Mouse (Mus musculus) MEL-GATA-1-ER (cell line): ENCODE data around the gene Gmeb1.

Experiments used
- DNase-seq: peaks from one replicate; pipeline ENCODE4 v3.0.0-alpha.2; 2012; ENCODE audit warnings: low read depth; ENCODE audit errors: extremely low read depth

Gene Gmeb1

DNA sequence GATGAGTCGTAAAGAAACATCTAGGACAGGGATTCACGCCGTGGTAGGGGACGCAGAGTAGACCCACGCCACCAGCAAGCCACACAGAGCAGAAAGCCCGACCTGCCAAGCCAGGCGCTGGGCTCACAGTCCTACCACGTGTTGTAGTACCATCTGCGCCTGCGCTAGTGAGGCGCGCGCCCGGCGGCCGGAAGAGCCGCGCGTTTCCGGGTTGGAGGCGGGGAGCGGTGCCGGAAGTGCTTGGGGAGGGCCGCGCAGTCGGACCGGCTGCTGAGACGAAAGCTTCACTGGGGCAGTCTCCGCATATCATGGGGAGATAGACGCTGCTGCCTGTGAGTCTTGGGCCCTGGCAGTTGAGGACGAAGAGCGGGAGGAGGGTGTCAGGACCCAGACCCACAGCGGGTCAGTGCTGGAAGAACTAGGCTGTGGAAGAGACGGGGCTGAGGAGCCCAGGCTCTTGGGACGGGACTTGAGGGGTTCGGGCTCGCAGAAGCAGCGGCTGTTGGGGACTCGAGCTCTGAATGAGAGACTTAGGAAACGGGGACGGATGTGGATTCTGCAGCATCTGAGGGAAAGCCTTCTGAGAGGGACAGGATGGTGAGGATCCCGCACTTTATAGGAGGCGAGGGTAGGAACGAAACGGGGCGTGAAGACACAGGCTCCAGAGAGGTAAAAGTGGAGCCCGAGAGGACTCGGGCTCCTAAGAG, 12.9 kb upstream of the Gmeb1 start, which contains the start of gene Taf12:
Gene Taf12 (plus strand): TSS at position 220 of the 707 bp plus-strand sequence.
- DNase-seq = peak; percentile 85

GRCm38 (mm10) chr4:132273166-132273565, 11.8 kb upstream of the Gmeb1 start:
- DNase-seq = no peak

DNA sequence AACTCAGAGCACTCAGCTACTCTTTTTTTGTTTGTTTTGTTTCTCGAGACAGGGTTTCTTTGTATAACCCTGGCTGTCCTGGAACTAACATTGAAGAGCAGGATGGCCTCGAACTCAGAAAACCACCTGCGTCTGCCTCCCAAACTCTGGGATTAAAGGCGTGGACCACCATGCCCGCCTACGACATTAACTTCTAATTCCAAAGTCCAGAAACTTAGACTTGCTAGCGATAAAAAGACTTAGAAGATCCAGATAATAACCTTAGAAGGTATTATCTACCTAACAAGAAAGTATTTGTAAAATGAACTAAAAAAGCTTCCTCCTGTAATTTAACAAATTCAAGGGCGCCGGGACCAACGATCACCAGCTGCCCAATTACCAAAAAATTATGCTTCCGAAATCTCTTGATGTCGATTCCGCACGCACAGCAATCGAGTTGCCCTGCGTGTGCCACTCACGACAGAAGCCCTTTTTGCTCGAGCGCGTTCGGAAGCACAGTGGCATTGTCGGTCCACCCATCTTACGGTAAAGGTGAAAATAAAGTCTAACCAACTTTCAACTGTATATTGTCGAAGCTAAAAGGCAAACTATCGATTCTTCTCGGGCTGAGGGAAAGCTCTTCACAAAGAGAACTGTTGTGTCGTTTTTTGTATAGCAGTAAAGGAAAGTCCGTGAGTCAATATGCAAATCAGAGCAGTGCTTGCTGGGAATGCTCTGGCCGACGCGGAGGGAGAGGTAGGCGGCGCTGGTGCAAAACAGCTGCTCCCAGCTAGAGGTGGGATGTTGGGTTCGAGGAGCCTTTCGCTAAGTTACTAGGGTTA, 8.5 kb upstream of the Gmeb1 start:
- peak; percentile 98 for DNase-seq

DNA sequence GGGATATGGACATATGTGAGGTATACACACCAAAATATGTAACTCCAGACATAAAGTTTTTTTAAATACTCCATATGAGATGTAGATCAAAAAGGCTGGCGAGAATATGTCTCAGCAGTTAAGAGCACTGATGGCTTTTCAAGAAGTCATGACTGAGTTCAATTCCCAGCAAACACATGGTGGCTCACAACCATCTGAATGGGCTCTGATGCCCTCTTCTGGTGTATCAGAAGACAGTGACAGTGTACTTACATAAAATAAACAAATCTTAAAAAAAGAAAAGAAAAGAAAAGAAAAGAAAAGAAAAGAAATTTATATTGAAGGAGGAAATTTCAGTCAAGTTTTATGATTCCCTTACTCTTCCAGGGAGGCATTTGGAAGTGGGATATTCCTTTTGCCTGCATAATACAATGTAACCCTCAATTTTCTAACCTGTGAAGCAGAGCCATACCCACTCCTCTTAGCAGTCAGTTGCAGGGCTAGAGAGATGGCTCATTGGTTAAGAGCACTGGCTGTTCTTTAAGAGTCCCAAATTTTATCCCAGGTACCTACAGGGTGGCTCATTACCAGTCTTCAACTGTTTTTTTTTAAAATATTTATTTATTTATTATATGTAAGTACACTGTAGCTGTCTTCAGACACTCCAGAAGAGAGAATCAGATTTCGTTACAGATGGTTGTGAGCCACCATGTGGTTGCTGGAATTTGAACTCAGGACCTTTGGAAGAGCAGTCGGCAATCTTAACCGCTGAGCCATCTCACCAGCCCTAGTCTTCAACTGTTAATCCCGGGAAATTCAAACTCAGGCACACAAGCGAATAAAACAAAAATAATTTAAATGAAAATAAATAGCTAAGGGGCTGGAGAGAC, 7.7 kb upstream of the Gmeb1 start:
- peak; percentile 62 for DNase-seq

GRCm38 (mm10) chr4:132266835-132267349, 5.5 kb upstream of the Gmeb1 start:
- no peak for DNase-seq

DNA sequence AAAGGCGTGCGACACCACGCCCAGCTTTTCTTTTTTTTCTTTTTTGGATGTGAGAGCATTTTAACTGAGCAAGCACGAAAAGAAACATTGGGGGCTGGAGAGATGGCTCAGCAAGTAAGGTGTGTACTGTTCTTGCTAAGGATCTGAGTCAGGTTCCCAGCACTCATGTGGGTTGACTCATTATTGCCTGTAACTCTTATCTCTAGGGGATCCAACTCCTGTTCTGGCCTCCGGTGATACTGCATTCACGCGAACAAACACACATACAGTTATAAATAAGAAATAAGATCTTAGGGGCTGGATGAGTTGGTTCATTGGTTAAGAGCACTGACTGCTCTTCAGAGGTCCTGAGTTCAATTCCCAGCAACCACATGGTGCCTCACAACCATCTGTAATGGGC, 1.9 kb upstream of the Gmeb1 start:
- DNase-seq = no peak

GRCm38 (mm10) chr4:132262358-132262616, 885 bp upstream of the Gmeb1 start:
- no peak for DNase-seq

DNA sequence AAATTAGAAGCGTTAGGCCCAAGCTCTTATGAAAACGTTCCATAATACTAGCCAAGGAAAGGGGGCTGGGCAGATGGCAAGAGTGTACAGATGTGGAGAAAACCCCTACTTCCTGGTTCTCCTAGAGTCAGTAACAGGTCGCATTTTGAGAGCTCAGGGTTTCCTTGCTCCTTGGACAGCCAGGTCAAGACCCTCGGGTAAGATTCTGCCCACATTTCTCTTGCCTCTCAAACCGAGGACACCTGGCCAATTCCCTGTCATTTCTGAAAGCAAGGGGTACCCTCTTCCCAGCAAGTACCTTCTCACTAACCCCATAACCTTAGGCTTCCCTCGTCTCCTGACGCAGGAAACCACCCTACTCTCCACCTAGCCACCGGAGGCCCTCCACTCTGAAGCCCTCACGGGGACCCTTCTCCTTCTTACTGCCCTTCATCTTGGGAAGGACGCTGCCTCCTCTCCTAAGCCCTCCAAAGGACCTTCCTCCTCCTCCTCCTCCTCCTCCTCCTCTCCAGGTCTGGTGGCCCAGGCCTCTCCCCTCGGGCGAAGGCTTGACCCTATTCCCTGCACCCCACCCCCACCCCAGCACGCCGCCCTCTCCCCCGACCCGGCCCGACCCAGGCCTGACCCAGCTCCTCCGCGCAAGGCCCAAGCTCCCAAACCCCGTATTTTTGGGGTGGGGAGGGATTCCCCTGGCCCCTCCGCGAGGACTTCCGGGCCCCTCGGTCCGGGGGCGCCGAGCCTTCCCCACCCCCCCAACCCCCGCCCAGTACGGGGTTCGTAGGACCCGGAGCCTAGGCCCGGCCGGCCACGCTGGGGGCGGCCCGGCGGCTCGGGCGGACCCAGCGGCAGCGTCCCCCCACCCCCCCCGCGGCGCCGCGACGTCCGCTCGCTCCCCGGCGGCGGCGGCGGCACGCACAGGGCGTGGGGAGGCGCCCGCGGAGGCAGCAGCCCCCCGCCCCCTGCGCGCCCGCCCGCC, 710 bp downstream of the Gmeb1 start:
- no peak for DNase-seq

DNA sequence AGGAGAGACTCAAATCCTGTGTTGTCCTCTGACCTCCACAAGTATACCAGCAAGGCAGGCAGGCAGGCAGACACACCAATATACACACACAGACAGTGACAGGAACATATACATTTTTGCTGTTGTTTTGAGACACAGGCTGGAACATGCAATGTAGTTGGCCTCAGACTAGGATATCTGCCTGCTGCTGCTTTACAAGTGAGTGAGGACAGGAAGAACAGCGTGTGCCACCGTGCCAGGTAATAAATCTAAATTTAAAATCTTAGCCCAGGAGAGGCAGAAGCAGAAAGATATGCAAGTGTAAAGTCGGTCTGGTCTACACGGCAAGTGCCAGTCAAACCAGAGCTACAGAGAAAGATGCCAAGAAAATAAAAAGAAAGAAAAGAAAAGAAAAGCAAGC, 2.2 kb downstream of the Gmeb1 start:
- no peak for DNase-seq

GRCm38 (mm10) chr4:132256384-132256783, 5.0 kb downstream of the Gmeb1 start:
- DNase-seq = no peak

DNA sequence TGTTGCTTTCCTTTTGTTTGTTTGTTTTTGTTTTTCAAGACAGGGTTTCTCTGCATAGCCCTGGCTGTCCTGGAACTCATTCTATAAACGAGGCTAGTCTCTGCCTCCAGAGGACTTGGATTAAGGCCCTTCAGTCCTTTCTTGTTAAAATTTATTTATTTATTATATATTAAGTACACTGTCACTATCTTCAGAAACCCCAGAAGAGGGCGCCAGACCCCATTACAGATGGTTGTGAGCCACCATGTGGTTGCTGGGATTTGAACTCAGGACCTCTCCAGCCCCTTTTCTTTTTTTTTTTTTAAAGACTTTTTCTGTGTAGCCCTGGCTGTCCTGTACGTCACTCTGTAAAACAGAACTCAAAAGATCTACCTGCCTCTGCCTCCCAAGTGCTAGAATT, 6.4 kb downstream of the Gmeb1 start:
- DNase-seq = no peak

GRCm38 (mm10) chr4:132253622-132254021, 7.8 kb downstream of the Gmeb1 start:
- DNase-seq = no peak

GRCm38 (mm10) chr4:132253128-132253527, 8.3 kb downstream of the Gmeb1 start:
- DNase-seq = no peak

GRCm38 (mm10) chr4:132251596-132251995, 9.8 kb downstream of the Gmeb1 start:
- DNase-seq = no peak

- peak; percentile 62 for DNase-seq
Observed at GRCm38 (mm10) chr4:132247451-132247997, 13.9 kb downstream of the Gmeb1 start.

DNA sequence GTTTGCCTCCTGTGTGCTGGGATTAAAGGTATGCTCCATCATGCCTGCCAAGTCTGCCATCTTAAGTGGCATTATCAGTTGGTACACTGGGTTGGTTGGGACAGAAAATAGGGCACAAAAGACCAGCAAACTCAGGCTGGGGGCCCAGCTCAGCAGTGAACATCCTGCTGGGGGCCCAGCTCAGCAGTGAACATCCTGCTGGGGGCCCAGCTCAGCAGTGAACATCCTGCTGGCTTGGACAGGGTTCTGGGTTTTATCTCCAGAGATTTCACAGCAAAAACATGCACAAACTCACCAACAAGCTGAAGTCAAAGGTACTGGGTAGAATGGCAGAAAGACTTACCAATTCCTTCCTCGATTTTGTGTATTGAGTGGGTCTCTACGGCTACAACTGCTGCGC, 15.8 kb downstream of the Gmeb1 start:
- DNase-seq = no peak

DNA sequence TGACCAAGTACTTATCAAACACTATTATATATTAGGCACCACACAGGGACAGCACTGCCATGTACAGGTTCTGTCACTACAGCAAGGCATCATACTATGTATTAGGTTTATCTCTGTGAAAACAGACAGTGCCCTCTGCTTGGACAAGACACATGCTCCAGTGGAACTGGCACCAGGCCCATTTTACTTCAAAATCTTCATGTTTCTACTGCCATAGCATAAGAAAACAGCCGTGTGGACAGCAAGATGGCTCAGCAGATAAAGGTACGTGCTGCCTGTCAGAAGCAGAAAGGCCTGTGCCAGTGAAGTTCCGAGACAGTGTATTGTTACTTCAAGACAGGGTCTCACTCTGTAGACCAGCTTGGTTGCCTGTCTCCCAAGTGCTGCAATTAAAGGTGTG, 20.2 kb downstream of the Gmeb1 start:
- DNase-seq = peak; percentile 63

- DNase-seq = no peak
Observed at GRCm38 (mm10) chr4:132240367-132240766, 21.0 kb downstream of the Gmeb1 start.

- DNase-seq = no peak
Observed at GRCm38 (mm10) chr4:132238356-132238755, 23.0 kb downstream of the Gmeb1 start.

GRCm38 (mm10) chr4:132234710-132235109, 26.7 kb downstream of the Gmeb1 start:
- no peak for DNase-seq
